Mouse (Mus musculus): ENCODE data around the gene Hps5.

DNA sequence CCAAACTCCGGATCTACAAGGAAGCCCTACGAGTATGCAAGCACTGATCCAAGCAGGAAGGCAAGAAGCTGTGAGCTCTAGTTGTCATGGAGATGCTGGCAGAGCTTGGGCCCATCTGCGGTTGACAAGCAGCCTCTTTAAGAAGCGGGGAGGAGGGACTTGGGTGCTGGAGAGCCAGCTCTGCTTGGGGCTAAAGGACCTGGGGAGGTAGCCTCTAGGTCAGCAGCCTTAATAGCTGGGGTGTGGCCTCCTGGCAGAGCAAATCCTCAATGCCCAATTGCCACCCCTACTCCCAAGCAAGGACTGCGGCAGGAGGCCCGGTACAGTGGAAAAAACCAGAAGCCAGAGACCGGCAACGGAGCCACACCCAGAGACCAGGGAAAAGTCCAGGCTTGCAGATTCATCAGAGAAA lies 43.0 kb upstream of the Hps5 start:
- TF ChIP-seq CTCF (IDR thresholded peaks at IDR 0.05; ENCODE audit: low read depth): no peak
- no peak for TF ChIP-seq EP300 (optimal IDR thresholded peaks at IDR 0.05)

Measured in stomach, postnatal 0 days (tissue).